Mouse (Mus musculus) E14TG2a.4 (cell line): ENCODE results near the gene Mybpc3.

Source experiments
- CTCF ChIP-seq: conservative IDR thresholded peaks from 2 replicates; pipeline ENCODE4 v1.5.1; 2014; ENCODE audit warnings: low read length
- NANOG ChIP-seq: IDR thresholded peaks from 2 replicates; pipeline ENCODE4 v1.6.1; 2014; ENCODE audit warnings: borderline replicate concordance, low read length, mixed read lengths
- POU5F1 ChIP-seq: IDR thresholded peaks from 2 replicates; pipeline ENCODE4 v1.6.1; 2014; ENCODE audit warnings: low read length, borderline replicate concordance

DNA sequence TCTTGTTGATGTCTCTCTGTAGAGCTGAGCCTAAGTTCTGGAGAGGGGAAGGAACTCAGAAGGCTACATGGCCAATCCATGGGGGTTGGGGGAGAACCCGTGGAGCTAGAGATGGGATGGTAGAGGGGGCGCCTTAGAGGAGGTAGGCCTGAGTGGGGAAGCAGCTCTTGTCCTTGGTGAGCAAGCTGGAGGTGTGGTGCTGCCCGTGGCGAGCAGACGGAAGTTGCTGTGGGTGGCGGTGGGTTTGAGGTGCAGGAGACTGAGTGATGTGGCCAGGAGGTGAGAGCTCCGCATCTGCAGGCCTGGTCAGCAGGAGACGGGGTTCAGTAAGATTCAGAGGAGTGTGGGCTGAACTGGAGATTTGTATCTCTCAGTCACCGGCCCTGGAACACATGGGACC, 30.5 kb upstream of the Mybpc3 start:
- TF ChIP-seq CTCF: no peak
- no peak for TF ChIP-seq NANOG
- no peak for TF ChIP-seq POU5F1
